Mouse (Mus musculus) spleen, adult 2 months (tissue): ENCODE measurements around the gene Trim41.

Experiments used
- CTCF ChIP-seq: fragments of 200-500 bp; IDR thresholded peaks from 2 replicates; pipeline ENCODE4 v1.5.1; 2011; ENCODE audit warnings: mild to moderate bottlenecking, inconsistent platforms; ENCODE audit not compliant: insufficient read depth, insufficient read length, insufficient replicate concordance; ENCODE audit errors: extremely low read depth
- POLR2A ChIP-seq: fragments of 200-500 bp; IDR thresholded peaks from 2 replicates; pipeline ENCODE4 v1.6.1; 2011; ENCODE audit warnings: low read depth, low read length, inconsistent platforms

- TF ChIP-seq POLR2A (no peak), CTCF (no peak)
Measured at GRCm38 (mm10) chr11:48852190-48852589, 35.0 kb upstream of the Trim41 start.
